Mouse (Mus musculus) midbrain, embryonic 10.5 days (tissue): ENCODE data around the gene Msln. TPM values are rescaled to one million over a fixed set of nuclear protein-coding genes. Genes with fewer than 3 reads are reported as not detected.

Source experiments
- DNase-seq: peaks from one replicate; pipeline ENCODE4 v3.0.0-alpha.2; 2017; ENCODE audit warnings: low spot score
- H3K27ac ChIP-seq: fragments of 300-500 bp; sonication (generic); replicated peaks from 2 replicates; pipeline ENCODE4 v1.5.1; 2016; ENCODE audit warnings: mild to moderate bottlenecking
- H3K27me3 ChIP-seq: fragments of 300-500 bp; sonication (generic); 2 replicates; pipeline ENCODE4 v1.6.1; 2016; ENCODE audit warnings: low read depth, mild to moderate bottlenecking; ENCODE audit not compliant: poor library complexity, severe bottlenecking
- H3K36me3 ChIP-seq: fragments of 300-500 bp; sonication (generic); 2 replicates; pipeline ENCODE4 v1.6.1; 2016; ENCODE audit warnings: mild to moderate bottlenecking, moderate library complexity
- H3K4me1 ChIP-seq: fragments of 300-500 bp; sonication (generic); 2 replicates; pipeline ENCODE4 v1.6.1; 2016
- H3K4me3 ChIP-seq: fragments of 300-500 bp; sonication (generic); 2 replicates; pipeline ENCODE4 v1.5.1; 2016; ENCODE audit warnings: mild to moderate bottlenecking, moderate library complexity
- H3K9me3 ChIP-seq: fragments of 300-500 bp; sonication (generic); replicated peaks from 2 replicates; pipeline ENCODE4 v1.6.1; 2016; ENCODE audit warnings: mild to moderate bottlenecking
- WGBS: fragments of 180-500 bp; shearing (Covaris S2); methylation state at CpG from one replicate; pipeline ENCODE4 v1.1.7; 2016; 5-methylcytosine and 5-hydroxymethylcytosine counted together
- polyA plus RNA-seq: library from polyadenylated mRNA; unstranded; fragments of >200 nt; fragmentation: Nextera tagmentation; extraction: Ambion mirVana; gene quantifications from 2 replicates; pipeline ENCODE4 v1.2.1, GENCODE M21; 2016

Gene Msln
- polyA plus RNA-seq, 1 experiment from 2014 or later: 0.16 TPM

- WGBS: 85% methylated on average over 5 of the region's 5 CpGs
- Histone ChIP-seq H3K27me3 (no peaks in the 10 kb centered on the region), H3K4me3 (no peak overlapping the region), H3K4me1 (peaks cover 5% of the 10 kb centered on the region), H3K27ac (no peak overlapping the region), H3K36me3 (peaks cover 15% of the 10 kb centered on the region), H3K9me3 (no peaks in the 10 kb centered on the region)
- DNase-seq: no peak
These were observed 18.9 kb downstream of the Msln start for GRCm38 (mm10) chr17:25735246-25735645.

GRCm38 (mm10) chr17:25732082-25732481, 22.1 kb downstream of the Msln start:
- no peaks in the 10 kb centered on the region for H3K27me3 ChIP-seq
- 24% methylated on average over 2 of the region's 2 CpGs for WGBS
- peaks cover 24% of the 10 kb centered on the region for H3K4me1 ChIP-seq
- DNase-seq: peak; percentile 91
- peaks cover 25% of the 10 kb centered on the region for H3K36me3 ChIP-seq
- no peak overlapping the region for H3K4me3 ChIP-seq
- 0 out of 2 replicates have a peak overlapping the region, but pooled peaks have one; percentile 14 for H3K27ac ChIP-seq
- H3K9me3 ChIP-seq: no peaks in the 10 kb centered on the region

DNA sequence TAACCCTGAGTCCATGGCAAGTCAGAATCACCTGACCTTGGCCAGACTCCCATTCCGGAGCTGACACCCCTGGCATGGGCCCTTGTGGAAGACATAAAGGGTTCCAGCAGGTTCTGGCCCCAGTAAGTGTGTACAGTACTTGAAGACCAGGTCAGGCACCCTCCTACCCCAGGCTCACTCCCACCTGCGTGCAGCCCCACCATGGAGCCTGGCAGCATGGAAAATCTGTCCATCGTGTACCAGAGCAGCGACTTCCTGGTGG, 26.2 kb downstream of the Msln start:
- Histone ChIP-seq H3K4me3 (peak overlapping the region; percentile 74), H3K9me3 (no peaks in the 10 kb centered on the region), H3K4me1 (peaks cover 53% of the 10 kb centered on the region), H3K27me3 (no peaks in the 10 kb centered on the region), H3K36me3 (peaks cover 54% of the 10 kb centered on the region), H3K27ac (peak overlapping the region; percentile 88)
- 36% methylated on average over 4 of the region's 4 CpGs for WGBS
- DNase-seq: no peak

DNA sequence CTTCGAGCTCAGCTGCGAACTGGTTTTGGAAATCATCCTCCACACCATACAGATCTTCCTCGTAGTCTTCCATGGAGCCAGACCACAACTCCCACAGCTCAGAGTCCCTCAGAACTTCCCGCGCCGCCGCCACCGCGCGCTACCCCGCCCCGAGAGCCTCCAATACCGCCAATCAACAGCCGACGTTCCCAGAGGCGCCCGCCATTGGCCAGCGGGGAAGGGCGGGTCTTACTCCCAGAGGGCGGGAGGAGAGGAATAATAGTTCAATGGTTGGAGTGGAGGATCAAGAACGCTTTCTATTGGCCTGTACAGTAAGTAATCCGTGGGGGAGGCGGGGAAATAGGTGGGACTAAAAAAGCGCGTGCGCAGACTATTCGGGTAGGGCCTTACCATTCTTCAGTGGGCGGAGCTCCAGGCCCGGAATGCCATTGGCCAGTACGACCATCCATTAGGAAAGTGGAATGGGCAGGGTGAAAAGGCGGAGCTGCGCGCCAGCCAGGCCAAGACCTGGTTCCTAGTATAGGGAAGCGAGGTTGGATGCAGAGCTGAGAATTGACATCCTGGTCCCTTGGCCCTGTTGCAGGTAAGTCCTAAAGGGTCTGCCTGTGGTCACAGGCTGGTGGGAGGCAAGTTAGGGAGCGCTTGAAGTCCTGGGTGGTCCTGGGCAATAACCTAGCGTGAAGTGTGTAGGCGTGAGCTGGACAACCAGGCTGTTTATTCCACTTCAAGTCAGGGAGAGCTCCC, 26.7 kb downstream of the Msln start, which contains the start of the genes Chtf18 and Rpusd1:
TSS of gene Chtf18 (minus strand) at position 155 of the 744 bp plus-strand sequence.
TSS of gene Rpusd1 (plus strand) at position 406 of the 744 bp plus-strand sequence.
- no peaks in the 10 kb centered on the region for H3K9me3 ChIP-seq
- peak within 1 kb of the TSS; percentile 88 for H3K27ac ChIP-seq
- H3K4me1 ChIP-seq: peaks cover 52% of the 10 kb centered on the region
- no peaks in the 10 kb centered on the region for H3K27me3 ChIP-seq
- H3K4me3 ChIP-seq: peak within 1 kb of the TSS; percentile 74
- DNase-seq: peak; percentile 98
- WGBS: 1% methylated on average over 37 of the region's 37 CpGs
- H3K36me3 ChIP-seq: peaks cover 60% of the 10 kb centered on the region

DNA sequence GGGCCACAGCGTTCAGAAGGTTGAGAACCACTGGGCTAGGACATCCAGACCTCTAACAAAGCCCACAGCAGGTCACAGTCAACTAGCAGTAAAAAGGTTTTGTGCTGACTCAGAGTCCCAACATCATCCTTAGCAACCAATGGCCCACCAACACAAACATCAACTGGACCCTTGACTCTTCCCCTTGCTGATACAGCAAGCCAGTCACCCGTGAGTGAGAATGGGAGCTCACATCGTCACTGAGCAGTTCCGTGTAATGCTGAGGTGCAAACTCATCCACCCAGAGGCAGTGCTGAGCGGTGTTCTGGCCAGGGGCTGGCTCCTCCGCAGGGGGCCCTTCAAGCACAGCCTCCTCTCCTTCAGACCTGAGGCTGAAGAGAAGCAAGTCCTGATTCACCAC, 28.9 kb downstream of the Msln start:
- Histone ChIP-seq H3K4me1 (peaks cover 47% of the 10 kb centered on the region), H3K4me3 (0 out of 2 replicates have a peak overlapping the region, but pooled peaks have one; percentile 74), H3K36me3 (peaks cover 67% of the 10 kb centered on the region), H3K9me3 (no peaks in the 10 kb centered on the region), H3K27me3 (no peaks in the 10 kb centered on the region), H3K27ac (no peak overlapping the region)
- DNase-seq: no peak
- 80% methylated on average over 6 of the region's 6 CpGs for WGBS

DNA sequence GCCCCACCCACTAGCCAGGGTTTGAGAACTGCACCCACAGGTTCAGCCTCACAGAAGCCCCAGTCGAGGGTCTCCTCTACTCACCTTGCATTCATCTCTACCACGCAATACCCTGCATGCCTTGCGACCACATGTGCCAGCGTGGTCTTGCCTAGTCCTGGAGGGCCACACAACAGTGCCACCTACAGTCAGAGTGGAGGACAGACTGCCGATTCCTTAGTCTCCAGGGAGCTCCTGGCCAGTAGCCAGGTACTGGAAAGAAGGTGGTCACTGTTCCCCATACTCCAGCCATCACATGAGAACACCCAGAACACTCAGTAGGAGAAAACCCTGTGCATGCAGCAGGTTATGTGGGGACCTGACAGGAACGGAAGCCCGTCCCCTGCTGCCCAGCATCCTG, 30.3 kb downstream of the Msln start:
- 89% methylated on average over 7 of the region's 7 CpGs for WGBS

GRCm38 (mm10) chr17:25723470-25723869, 30.7 kb downstream of the Msln start:
- 94% methylated on average over 19 of the region's 19 CpGs for WGBS
- no peak for DNase-seq
- H3K9me3 ChIP-seq: no peaks in the 10 kb centered on the region
- peak overlapping the region; percentile 9; the same call in 1 of the 2 replicates for H3K4me3 ChIP-seq
- H3K27ac ChIP-seq: no peak overlapping the region
- peaks cover 40% of the 10 kb centered on the region for H3K4me1 ChIP-seq
- peaks cover 10% of the 10 kb centered on the region for H3K27me3 ChIP-seq
- peaks cover 74% of the 10 kb centered on the region for H3K36me3 ChIP-seq

More for the DNA sequence above, 30.3 kb downstream of the Msln start:
- Histone ChIP-seq H3K36me3 (peaks cover 69% of the 10 kb centered on the region), H3K4me1 (peaks cover 45% of the 10 kb centered on the region), H3K4me3 (no peak overlapping the region), H3K27me3 (0 out of 2 replicates have a peak, but pooled peaks cover 6% of the 10 kb centered on the region), H3K9me3 (no peaks in the 10 kb centered on the region), H3K27ac (no peak overlapping the region)
- DNase-seq: no peak

- 95% methylated on average over 5 of the region's 5 CpGs for WGBS
These were observed 32.7 kb downstream of the Msln start for GRCm38 (mm10) chr17:25721476-25721875.

DNA sequence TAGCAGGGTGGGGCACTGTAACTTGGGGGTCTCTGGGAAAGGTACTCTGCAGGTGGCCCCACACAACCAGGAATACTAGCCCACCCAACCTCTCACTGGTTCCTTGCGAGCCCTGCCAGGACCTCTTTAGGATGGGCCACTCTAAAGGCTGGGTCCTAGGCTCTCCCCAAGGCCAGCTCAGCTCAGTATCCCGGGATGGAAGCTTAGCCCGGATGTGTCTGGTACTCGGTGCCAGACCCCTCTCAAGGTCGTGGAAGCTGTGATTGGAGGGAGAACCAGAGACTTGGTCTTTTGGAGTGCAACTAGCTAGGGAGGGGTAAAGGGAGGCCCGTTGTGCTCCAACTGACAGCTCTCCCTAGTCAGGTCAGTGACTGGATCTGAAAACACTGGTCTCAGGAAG, 36.5 kb downstream of the Msln start:
- Histone ChIP-seq H3K27me3 (peaks cover 41% of the 10 kb centered on the region), H3K27ac (peak overlapping the region; percentile 20; the same call in 1 of the 2 replicates), H3K4me1 (peaks cover 29% of the 10 kb centered on the region), H3K4me3 (peak overlapping the region; percentile 56), H3K36me3 (peaks cover 45% of the 10 kb centered on the region), H3K9me3 (no peaks in the 10 kb centered on the region)
- DNase-seq: no peak
- WGBS: 16% methylated on average over 6 of the region's 6 CpGs

More at GRCm38 (mm10) chr17:25721476-25721875, 32.7 kb downstream of the Msln start:
- Histone ChIP-seq H3K4me3 (no peak overlapping the region), H3K4me1 (peaks cover 41% of the 10 kb centered on the region), H3K36me3 (peaks cover 76% of the 10 kb centered on the region), H3K9me3 (no peaks in the 10 kb centered on the region), H3K27ac (no peak overlapping the region), H3K27me3 (peaks cover 30% of the 10 kb centered on the region)
- DNase-seq: no peak

DNA sequence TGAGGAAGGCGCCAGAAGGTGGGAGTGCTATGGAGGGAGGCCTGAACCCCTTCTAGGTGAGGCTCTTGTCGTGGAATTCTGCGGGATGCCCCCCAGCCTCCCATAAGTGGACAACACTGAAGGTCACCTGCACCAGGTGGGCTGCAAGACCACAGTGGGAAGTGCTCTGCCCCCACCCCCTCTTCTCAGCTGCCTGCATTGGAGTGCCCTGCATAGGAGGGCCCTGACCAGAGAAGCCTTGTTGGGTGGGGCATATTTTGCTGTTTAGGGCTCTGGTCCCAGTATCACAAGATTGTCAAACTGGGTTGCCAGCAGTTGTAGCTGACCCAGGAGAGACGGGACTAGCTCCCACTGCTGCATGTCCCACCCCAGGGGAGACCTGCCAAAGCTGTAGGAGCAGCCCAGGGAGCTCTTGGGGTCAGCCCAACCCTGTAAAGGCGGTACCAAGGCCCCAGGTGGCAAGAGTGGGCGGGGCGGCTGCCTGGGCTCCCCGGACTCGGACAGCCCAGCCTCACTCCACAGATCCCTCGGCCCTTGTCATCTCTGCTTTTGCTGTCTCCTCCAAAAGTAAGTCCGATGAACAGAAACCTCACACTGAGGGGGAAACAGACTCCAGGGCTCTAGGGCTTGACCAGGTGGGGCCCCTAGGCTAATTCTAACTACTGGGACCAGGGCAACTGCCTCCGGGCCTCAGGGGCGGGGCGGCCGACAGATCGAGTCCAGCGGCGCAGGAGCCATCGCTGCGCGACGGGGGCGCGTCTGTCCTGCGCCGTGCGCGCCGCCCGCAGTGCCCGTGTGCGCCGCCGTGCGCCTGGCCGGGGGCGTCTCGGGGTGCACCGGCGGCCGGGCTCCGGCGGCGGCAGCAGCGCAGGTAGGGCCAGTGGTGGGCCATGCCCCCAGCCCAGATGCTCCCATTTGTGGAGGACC, 37.2 kb downstream of the Msln start, which contains the start of gene Gng13:
TSS of gene Gng13 (plus strand) at position 461 of the 927 bp plus-strand sequence.
- Histone ChIP-seq H3K4me3 (peak within 1 kb of the TSS; percentile 56), H3K36me3 (peaks cover 38% of the 10 kb centered on the region), H3K4me1 (peaks cover 29% of the 10 kb centered on the region), H3K27ac (peak within 1 kb of the TSS; percentile 20), H3K9me3 (no peaks in the 10 kb centered on the region), H3K27me3 (peaks cover 41% of the 10 kb centered on the region)
- WGBS: 1% methylated on average over 45 of the region's 45 CpGs
- DNase-seq: peak; percentile 41

DNA sequence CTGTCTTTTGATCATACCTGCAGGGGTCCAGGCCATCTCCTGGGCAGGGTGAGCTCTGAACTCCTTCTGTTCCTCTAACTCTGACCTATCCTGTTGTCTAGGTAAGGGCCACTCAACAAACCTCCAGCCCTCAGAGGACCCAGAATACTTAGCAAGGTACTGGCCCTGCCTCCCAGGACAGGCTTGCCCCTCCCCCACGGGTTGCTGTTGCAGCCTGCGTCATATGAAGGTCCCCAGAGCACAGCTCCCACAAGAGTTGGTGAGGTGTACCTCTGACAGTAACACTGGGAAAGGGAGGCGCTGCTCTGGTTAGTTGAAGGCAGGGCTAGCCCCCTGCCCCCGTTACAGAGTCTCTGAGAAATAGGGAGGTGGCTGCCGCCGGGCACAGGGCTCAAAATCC, 38.0 kb downstream of the Msln start:
- no peak for DNase-seq

DNA sequence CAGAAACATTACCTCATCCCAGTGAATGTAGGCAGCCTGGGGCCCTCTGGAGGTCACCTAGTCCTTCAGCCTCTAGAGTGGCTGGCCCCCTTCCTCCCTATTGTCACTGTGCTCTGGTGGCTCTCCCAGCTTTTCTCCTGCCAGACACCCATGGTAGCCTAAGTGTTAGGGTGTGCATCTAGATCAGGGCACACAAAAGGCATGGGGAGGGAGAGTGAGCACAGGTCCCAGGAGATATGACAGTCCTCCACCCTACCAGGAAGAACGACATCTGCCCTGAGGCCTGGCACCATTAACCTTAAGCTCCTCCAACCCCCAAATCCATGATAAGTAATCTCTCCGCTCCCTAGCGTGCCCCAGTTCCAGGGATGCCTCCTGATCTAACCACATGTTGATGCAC, 38.6 kb downstream of the Msln start:
- peaks cover 41% of the 10 kb centered on the region for H3K27me3 ChIP-seq
- H3K4me3 ChIP-seq: no peak overlapping the region
- peaks cover 24% of the 10 kb centered on the region for H3K36me3 ChIP-seq
- no peaks in the 10 kb centered on the region for H3K9me3 ChIP-seq
- DNase-seq: no peak
- H3K4me1 ChIP-seq: peaks cover 29% of the 10 kb centered on the region
- 44% methylated on average over 3 of the region's 3 CpGs for WGBS
- H3K27ac ChIP-seq: no peak overlapping the region

More for the DNA sequence above, 38.0 kb downstream of the Msln start:
- 7% methylated on average over 6 of the region's 6 CpGs for WGBS
- peaks cover 29% of the 10 kb centered on the region for H3K36me3 ChIP-seq
- no peaks in the 10 kb centered on the region for H3K9me3 ChIP-seq
- H3K27me3 ChIP-seq: peaks cover 41% of the 10 kb centered on the region
- H3K4me3 ChIP-seq: no peak overlapping the region
- H3K27ac ChIP-seq: no peak overlapping the region; the same call in 1 of the 2 replicates
- H3K4me1 ChIP-seq: peaks cover 29% of the 10 kb centered on the region
